Mouse (Mus musculus) olfactory bulb, adult 2 months (tissue): ENCODE results near the gene Rgs6.

Experiments used
- CTCF ChIP-seq: fragments of 200-500 bp; IDR thresholded peaks from 2 replicates; pipeline ENCODE4 v1.5.1; 2012; ENCODE audit warnings: low read depth, mild to moderate bottlenecking, low read length, moderate library complexity; ENCODE audit not compliant: insufficient read depth
- POLR2A ChIP-seq: fragments of 200-500 bp; IDR thresholded peaks from 2 replicates; pipeline ENCODE4 v1.6.1; 2012; ENCODE audit warnings: mild to moderate bottlenecking, low read depth, low read length, moderate library complexity; ENCODE audit not compliant: insufficient read depth

DNA sequence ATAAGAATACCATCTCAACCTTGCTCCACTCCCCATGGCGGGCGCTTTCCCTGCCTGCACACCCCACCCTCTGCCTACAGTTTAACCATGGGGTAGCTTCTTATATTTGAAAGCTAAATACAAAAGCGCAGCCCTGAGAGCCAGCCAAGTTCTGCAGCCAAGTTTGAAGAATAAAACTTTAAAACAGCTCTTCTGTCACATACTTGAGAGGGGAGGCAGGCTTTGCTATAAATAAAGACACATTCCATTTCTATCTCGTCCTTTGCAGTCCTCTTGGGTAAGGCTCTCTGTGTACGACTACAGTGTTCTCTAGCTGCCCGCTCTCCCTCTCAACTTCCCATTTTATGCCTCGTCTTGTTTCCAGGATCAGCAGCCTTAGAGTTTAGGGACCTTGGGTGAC is 76.5 kb downstream of the Rgs6 start:
- TF ChIP-seq CTCF: no peak
- TF ChIP-seq POLR2A: no peak
